Mouse (Mus musculus): ENCODE results near the gene Lpin3. TPM values are rescaled to one million over a fixed set of nuclear protein-coding genes. Genes with fewer than 3 reads are reported as not detected.

Lpin3 gene
- polyA plus RNA-seq, 1 experiment from 2014 or later = 2.1 TPM

GRCm38 (mm10) chr2:160914656-160915055, 34.2 kb downstream of the Lpin3 start:
- Histone ChIP-seq H3K4me3 (no peak overlapping the region), H3K4me1 (peaks cover 47% of the 10 kb centered on the region), H3K36me3 (no peaks in the 10 kb centered on the region), H3K27ac (no peak overlapping the region), H3K27me3 (peaks cover 48% of the 10 kb centered on the region), H3K9ac (no peak overlapping the region), H3K9me3 (no peaks in the 10 kb centered on the region), H3K4me2 (no peak overlapping the region)
- ATAC-seq (ENCODE audit: insufficient number of reproducible peaks, insufficient read depth, low FRiP score, low TSS enrichment, low read depth) = no peak
- WGBS = 83% methylated on average over 9 of the region's 9 CpGs

GRCm38 (mm10) chr2:160915821-160916610, 35.5 kb downstream of the Lpin3 start:
- no peaks in the 10 kb centered on the region for H3K9me3 ChIP-seq
- peaks cover 51% of the 10 kb centered on the region for H3K4me1 ChIP-seq
- ATAC-seq (ENCODE audit: insufficient number of reproducible peaks, insufficient read depth, low FRiP score, low TSS enrichment, low read depth) = no peak
- H3K4me2 ChIP-seq = no peak overlapping the region
- no peaks in the 10 kb centered on the region for H3K36me3 ChIP-seq
- H3K27me3 ChIP-seq = peaks cover 35% of the 10 kb centered on the region
- peak overlapping the region; percentile 60 for H3K27ac ChIP-seq
- WGBS = 70% methylated on average over 13 of the region's 13 CpGs
- no peak overlapping the region for H3K9ac ChIP-seq
- H3K4me3 ChIP-seq = no peak overlapping the region

GRCm38 (mm10) chr2:160916714-160917113, 36.2 kb downstream of the Lpin3 start:
- H3K4me1 ChIP-seq = peaks cover 46% of the 10 kb centered on the region
- H3K36me3 ChIP-seq = no peaks in the 10 kb centered on the region
- peaks cover 28% of the 10 kb centered on the region for H3K27me3 ChIP-seq
- peak overlapping the region; percentile 60 for H3K27ac ChIP-seq
- 59% methylated on average over 8 of the region's 8 CpGs for WGBS
- H3K9me3 ChIP-seq = no peaks in the 10 kb centered on the region
- no peak overlapping the region for H3K4me2 ChIP-seq
- no peak overlapping the region for H3K4me3 ChIP-seq
- no peak for ATAC-seq (ENCODE audit: insufficient number of reproducible peaks, insufficient read depth, low FRiP score, low TSS enrichment, low read depth)
- no peak overlapping the region for H3K9ac ChIP-seq

- H3K36me3 ChIP-seq = no peaks in the 10 kb centered on the region
- no peak overlapping the region for H3K9ac ChIP-seq
- H3K27ac ChIP-seq = no peak overlapping the region
- peaks cover 22% of the 10 kb centered on the region for H3K27me3 ChIP-seq
- peaks cover 46% of the 10 kb centered on the region for H3K4me1 ChIP-seq
- no peak for ATAC-seq (ENCODE audit: insufficient number of reproducible peaks, insufficient read depth, low FRiP score, low TSS enrichment, low read depth)
- no peaks in the 10 kb centered on the region; the same call in 1 of the 2 replicates for H3K9me3 ChIP-seq
- H3K4me3 ChIP-seq = no peak overlapping the region
- WGBS = 76% methylated on average over 3 of the region's 3 CpGs
- no peak overlapping the region for H3K4me2 ChIP-seq
Observed at GRCm38 (mm10) chr2:160917313-160917712, 36.8 kb downstream of the Lpin3 start.

- no peak overlapping the region for H3K4me3 ChIP-seq
- H3K9me3 ChIP-seq = no peaks in the 10 kb centered on the region; the same call in 1 of the 2 replicates
- H3K36me3 ChIP-seq = no peaks in the 10 kb centered on the region
- H3K4me2 ChIP-seq = no peak overlapping the region
- no peak overlapping the region for H3K9ac ChIP-seq
- H3K27me3 ChIP-seq = peaks cover 11% of the 10 kb centered on the region
- ATAC-seq (ENCODE audit: insufficient number of reproducible peaks, insufficient read depth, low FRiP score, low TSS enrichment, low read depth) = no peak
- H3K4me1 ChIP-seq = peaks cover 38% of the 10 kb centered on the region
- WGBS = 60% methylated on average over 8 of the region's 8 CpGs
- H3K27ac ChIP-seq = no peak overlapping the region
Observed at GRCm38 (mm10) chr2:160918154-160918929, 37.9 kb downstream of the Lpin3 start.

GRCm38 (mm10) chr2:160918930-160919215, 38.4 kb downstream of the Lpin3 start:
- ATAC-seq (ENCODE audit: insufficient number of reproducible peaks, insufficient read depth, low FRiP score, low TSS enrichment, low read depth) = no peak
- Histone ChIP-seq H3K27me3 (peaks cover 7% of the 10 kb centered on the region; the same call in 1 of the 2 replicates), H3K27ac (no peak overlapping the region), H3K36me3 (no peaks in the 10 kb centered on the region), H3K4me1 (peaks cover 38% of the 10 kb centered on the region), H3K9me3 (no peaks in the 10 kb centered on the region; the same call in 1 of the 2 replicates), H3K9ac (0 out of 2 replicates have a peak overlapping the region, but pooled peaks have one; percentile 11), H3K4me3 (no peak overlapping the region), H3K4me2 (no peak overlapping the region)
- WGBS = 81% methylated on average over 2 of the region's 2 CpGs

GRCm38 (mm10) chr2:160921285-160921684, 40.8 kb downstream of the Lpin3 start:
- Histone ChIP-seq H3K27ac (no peak overlapping the region), H3K4me3 (no peak overlapping the region), H3K27me3 (no peaks in the 10 kb centered on the region), H3K9me3 (no peaks in the 10 kb centered on the region; the same call in 1 of the 2 replicates), H3K4me2 (no peak overlapping the region), H3K9ac (no peak overlapping the region), H3K36me3 (no peaks in the 10 kb centered on the region), H3K4me1 (peaks cover 34% of the 10 kb centered on the region)
- 49% methylated on average over 7 of the region's 7 CpGs for WGBS
- 0 out of 2 replicates have a peak, but pooled peaks have one; percentile 5 for ATAC-seq (ENCODE audit: insufficient number of reproducible peaks, insufficient read depth, low FRiP score, low TSS enrichment, low read depth)

GRCm38 (mm10) chr2:160925203-160925602, 44.7 kb downstream of the Lpin3 start:
- no peak for ATAC-seq (ENCODE audit: insufficient number of reproducible peaks, insufficient read depth, low FRiP score, low TSS enrichment, low read depth)
- H3K27ac ChIP-seq = peak overlapping the region; percentile 44
- H3K9ac ChIP-seq = no peak overlapping the region
- H3K4me1 ChIP-seq = peaks cover 32% of the 10 kb centered on the region
- H3K27me3 ChIP-seq = 0 out of 2 replicates have a peak, but pooled peaks cover 2% of the 10 kb centered on the region
- no peak overlapping the region for H3K4me3 ChIP-seq
- no peaks in the 10 kb centered on the region for H3K36me3 ChIP-seq
- 80% methylated on average over 9 of the region's 9 CpGs for WGBS
- no peaks in the 10 kb centered on the region; the same call in 1 of the 2 replicates for H3K9me3 ChIP-seq
- no peak overlapping the region for H3K4me2 ChIP-seq

GRCm38 (mm10) chr2:160931378-160931777, 50.9 kb downstream of the Lpin3 start:
- H3K9me3 ChIP-seq = no peaks in the 10 kb centered on the region
- WGBS = 94% methylated on average over 5 of the region's 5 CpGs
- H3K36me3 ChIP-seq = no peaks in the 10 kb centered on the region
- ATAC-seq (ENCODE audit: insufficient number of reproducible peaks, insufficient read depth, low FRiP score, low TSS enrichment, low read depth) = no peak
- H3K4me1 ChIP-seq = peaks cover 25% of the 10 kb centered on the region
- no peak overlapping the region for H3K9ac ChIP-seq
- H3K27me3 ChIP-seq = 0 out of 2 replicates have a peak, but pooled peaks cover 2% of the 10 kb centered on the region
- H3K27ac ChIP-seq = no peak overlapping the region
- H3K4me2 ChIP-seq = no peak overlapping the region
- no peak overlapping the region for H3K4me3 ChIP-seq

GRCm38 (mm10) chr2:160932325-160932724, 51.9 kb downstream of the Lpin3 start:
- no peaks in the 10 kb centered on the region for H3K9me3 ChIP-seq
- no peak overlapping the region for H3K9ac ChIP-seq
- 27% methylated on average over 8 of the region's 8 CpGs for WGBS
- peak overlapping the region; percentile 12 for H3K4me2 ChIP-seq
- ATAC-seq (ENCODE audit: insufficient number of reproducible peaks, insufficient read depth, low FRiP score, low TSS enrichment, low read depth) = no peak
- no peaks in the 10 kb centered on the region for H3K36me3 ChIP-seq
- H3K4me3 ChIP-seq = no peak overlapping the region
- H3K4me1 ChIP-seq = peaks cover 25% of the 10 kb centered on the region
- H3K27me3 ChIP-seq = 0 out of 2 replicates have a peak, but pooled peaks cover 2% of the 10 kb centered on the region
- peak overlapping the region; percentile 24 for H3K27ac ChIP-seq

GRCm38 (mm10) chr2:160932981-160933380, 52.5 kb downstream of the Lpin3 start:
- H3K4me2 ChIP-seq = no peak overlapping the region
- no peak overlapping the region for H3K9ac ChIP-seq
- no peak for ATAC-seq (ENCODE audit: insufficient number of reproducible peaks, insufficient read depth, low FRiP score, low TSS enrichment, low read depth)
- H3K4me1 ChIP-seq = peaks cover 25% of the 10 kb centered on the region
- no peaks in the 10 kb centered on the region for H3K36me3 ChIP-seq
- peak overlapping the region; percentile 24; the same call in 1 of the 2 replicates for H3K27ac ChIP-seq
- no peak overlapping the region for H3K4me3 ChIP-seq
- H3K9me3 ChIP-seq = no peaks in the 10 kb centered on the region
- WGBS = 51% methylated on average over 3 of the region's 3 CpGs
- H3K27me3 ChIP-seq = 0 out of 2 replicates have a peak, but pooled peaks cover 2% of the 10 kb centered on the region
